Mouse (Mus musculus) gastrocnemius, postnatal 4 days (tissue): ENCODE results near the gene Foxp1. TPM values are rescaled to one million over a fixed set of nuclear protein-coding genes. Genes with fewer than 3 reads are reported as not detected.

Experiments
- DNase-seq, 2 experiments: peaks; one replicate each; pipeline ENCODE4 v3.0.0; 2021 to 2022; ENCODE audit warnings: low spot score in 2 of 2, mixed read lengths in 2 of 2
- total RNA-seq, 2 experiments: library from RNA; stranded (reverse); gene quantifications; 2 replicates each; pipeline ENCODE4 v1.2.3; 2021

The Foxp1 gene
- total RNA-seq, 2 experiments from 2014 or later: 47.2 to 50.8 TPM

GRCm38 (mm10) chr6:98980001-98980400 is 542.5 kb downstream of the Foxp1 start:
- no peak for DNase-seq

DNA sequence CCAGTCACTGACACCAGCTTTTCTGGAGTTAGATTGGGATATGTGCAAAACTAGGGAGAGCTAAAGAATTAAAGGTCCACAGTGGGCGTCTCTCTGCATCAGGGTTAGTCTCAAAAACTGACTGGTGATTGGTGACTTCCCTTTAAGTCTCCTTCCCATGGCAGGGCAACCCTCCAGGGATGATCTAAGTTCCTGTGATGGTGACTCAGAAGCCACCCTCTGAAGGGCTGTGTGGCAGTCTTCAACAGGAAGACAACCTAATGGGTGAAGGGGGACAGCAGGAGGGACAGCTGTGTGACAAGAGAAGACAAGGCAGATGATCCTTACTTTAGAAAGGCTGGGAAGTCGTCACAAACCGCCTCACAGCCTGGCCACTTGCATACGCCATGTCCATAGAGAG is 544.7 kb downstream of the Foxp1 start:
- no peak for DNase-seq

GRCm38 (mm10) chr6:98975918-98976317 is 546.6 kb downstream of the Foxp1 start:
- no peak for DNase-seq

DNA sequence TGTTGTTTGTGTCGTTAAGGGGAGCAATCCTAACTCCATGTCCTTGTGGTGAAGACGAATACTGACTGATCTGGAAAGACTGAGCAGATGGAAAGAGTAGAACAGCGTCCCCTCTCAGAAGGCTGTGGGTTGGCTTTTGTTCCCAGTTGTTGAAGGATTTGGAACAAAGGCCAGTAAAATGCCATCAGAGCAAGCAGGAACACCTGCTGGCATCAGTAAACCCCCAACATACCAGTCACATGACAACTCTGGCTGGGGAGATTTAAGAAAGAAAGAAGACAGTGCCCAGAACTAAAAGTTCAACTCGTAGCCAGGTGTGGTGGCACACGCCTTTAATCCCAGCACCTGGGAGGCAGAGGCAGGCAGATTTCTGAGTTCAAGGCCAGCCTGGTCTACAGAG is 549.1 kb downstream of the Foxp1 start:
- no peak for DNase-seq

DNA sequence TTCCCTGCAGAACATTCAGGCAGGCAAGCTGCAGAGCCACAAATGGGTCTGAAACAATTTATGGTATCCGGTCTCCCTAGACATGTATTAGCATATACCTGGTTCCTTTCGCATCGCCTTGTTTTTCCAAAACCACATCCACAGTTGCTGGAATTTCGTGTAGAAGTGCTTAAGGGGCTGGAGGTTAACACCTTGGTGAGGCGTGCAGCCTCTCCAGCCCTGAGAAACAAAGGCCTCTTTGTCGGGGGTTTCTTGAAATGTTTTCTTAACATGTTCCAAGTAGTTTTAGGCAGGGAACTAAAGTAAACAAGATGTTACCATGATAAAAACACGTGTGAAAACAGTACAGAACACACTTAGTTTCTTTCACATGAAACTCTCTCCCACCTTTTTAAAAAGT is 550.1 kb downstream of the Foxp1 start:
- no peak for DNase-seq

GRCm38 (mm10) chr6:98959333-98959732 is 563.2 kb downstream of the Foxp1 start:
- DNase-seq: no peak

DNA sequence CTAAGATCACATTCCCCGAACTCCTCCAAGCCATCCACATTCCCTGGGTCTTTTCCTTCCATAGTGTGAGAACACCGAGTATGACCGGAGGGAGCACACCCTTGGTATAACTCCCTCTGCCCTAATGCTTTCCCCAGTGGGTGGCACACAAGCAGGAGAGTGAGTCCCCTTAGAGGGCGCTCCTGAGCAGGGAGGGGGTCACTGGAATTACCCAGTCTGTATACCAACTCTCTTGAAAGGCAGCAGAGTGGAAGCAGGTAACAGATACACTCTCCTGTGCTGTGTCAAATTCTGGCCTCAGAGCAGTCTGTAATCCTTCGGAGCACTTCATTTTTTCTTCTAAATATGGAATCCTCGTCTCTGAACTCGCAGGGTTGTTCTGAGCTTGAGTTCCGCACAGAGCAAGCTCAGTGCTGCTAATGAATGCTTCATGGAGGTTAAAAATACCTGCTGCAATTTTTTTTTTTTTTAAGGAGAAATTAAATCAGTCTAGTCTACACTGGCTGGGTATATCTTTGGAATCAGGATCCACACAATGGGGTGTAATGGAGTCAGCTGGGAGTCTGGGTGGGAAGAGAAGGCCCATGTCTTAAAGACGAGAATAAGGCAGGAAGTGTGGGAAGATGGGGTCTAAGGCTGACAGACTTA is 565.9 kb downstream of the Foxp1 start:
- DNase-seq: no peak

DNA sequence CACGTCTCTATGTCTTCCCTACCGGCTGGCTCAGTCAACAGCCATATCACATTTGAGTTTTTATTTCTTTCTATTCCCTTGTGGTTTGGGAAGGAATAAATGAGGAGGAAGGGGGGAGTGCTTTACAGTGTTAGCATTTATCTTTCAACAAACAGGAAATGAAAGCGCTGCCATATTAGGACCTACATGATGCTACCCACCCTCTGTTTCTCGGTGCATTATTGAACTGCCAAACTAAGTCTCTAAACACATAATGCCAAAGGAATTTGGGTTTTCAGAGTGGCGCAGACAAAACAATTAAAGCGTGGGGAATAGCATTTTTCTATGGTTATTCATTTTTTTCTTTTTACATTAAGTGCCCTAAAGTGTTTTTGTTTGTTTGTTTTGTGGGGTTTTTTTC is 566.8 kb downstream of the Foxp1 start:
- no peak for DNase-seq

DNA sequence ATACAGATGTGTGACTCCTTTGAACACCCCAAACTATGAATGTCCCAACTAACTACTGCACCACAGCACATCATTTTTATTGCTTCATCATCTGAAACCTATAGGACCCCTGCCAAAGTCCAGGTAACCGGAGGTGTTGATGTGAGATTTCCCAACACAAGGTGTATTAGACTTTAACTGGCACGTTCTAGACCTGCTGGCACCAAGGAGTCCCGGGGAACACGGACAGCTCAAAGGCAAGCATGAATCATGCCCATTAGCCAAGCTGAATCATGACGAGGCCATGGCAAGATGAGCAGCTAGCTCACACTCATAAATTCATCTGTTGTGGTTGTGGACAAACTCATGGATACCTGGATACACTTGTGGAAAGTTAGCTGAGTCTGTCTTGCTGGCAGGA is 568.1 kb downstream of the Foxp1 start:
- no peak for DNase-seq

- DNase-seq: no peak
These were observed 572.8 kb downstream of the Foxp1 start for GRCm38 (mm10) chr6:98949703-98950191.

DNA sequence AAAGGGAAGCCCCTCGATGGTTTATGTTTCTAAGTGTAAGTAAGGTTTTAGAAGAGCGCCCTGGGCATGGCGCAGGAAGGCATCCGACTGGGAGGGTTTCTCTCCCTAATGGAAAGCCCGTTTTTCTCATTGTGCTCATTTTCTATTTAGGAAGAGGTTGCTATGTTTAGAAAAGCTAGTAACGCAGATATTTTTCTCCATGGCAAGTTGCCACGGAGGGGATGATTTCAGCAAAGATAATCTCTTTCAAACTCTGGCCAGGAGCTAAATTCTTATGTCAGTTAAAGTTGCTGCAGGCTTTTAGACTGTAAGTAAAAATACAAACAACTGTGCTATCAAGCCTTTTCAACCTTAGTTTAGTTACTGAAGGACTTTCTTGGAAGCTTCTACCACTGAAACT is 573.2 kb downstream of the Foxp1 start:
- DNase-seq: peak in 1 of 2 experiments; percentile 51

GRCm38 (mm10) chr6:98948153-98949141 is 574.1 kb downstream of the Foxp1 start:
- no peak for DNase-seq

GRCm38 (mm10) chr6:98947486-98948152 is 574.9 kb downstream of the Foxp1 start:
- no peak for DNase-seq

DNA sequence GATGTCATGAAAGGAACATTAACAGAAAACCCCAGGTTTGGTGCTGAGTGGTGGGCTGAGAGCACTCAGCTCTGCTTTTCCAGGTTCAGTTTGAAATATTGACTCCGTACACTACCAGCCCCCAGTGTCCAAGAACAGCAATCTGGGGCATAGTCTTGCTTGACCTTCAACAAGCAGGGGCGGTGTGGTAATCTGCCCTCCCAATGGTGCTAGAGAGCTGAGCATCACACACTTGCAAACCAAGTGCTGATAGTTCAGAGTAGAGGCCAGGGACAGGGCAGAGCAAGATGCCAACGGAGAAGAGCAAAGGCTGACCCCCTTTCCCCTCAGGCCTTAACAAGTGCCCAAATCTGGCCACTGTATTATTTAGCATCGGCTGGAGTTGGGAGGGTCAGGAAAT is 575.8 kb downstream of the Foxp1 start:
- DNase-seq: no peak

- no peak for DNase-seq
These were observed 576.8 kb downstream of the Foxp1 start for GRCm38 (mm10) chr6:98945496-98946412.

DNA sequence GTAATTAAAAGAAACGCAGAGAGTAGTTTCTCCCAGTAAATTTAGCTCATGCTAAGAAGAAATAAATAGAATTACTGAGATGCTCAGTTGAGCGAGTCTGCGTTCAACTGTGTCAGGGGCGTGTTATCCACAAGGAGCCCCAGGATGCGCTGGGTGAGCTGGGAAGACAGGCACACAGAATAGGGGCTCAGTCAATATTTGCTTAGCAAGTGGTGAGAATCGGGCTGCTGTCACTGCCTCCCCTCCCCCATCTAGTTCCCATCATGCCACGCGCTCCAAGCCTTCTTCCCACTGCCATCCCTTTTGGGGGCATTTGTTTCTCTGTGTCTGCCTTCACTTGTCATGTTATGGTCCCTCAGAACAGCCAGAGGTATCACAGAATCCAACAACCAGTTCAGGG is 584.2 kb downstream of the Foxp1 start:
- DNase-seq: no peak

- no peak for DNase-seq
These were observed 585.0 kb downstream of the Foxp1 start for GRCm38 (mm10) chr6:98937513-98937912.

GRCm38 (mm10) chr6:98936377-98936776 is 586.1 kb downstream of the Foxp1 start:
- DNase-seq: no peak

DNA sequence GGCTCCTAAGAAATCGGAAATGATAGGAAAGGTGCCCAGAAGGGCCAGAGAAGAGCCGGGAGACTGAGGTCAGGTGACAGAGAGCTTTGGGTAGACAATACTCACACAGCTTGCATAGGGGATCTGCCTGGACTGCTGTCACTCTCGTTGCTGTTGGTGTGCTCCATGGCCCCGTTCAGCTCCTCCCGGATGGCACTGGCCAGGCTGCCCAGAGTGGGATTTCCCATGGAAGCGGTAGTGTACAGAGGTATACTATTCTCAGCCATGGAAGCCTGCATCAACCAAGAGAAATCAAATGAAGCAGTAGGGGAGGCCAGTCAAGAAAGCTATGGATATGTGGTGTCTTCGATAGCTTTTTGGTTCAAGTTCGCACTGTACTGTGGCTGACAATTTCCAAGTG is 587.4 kb downstream of the Foxp1 start:
- no peak for DNase-seq

GRCm38 (mm10) chr6:98934381-98934780 is 588.1 kb downstream of the Foxp1 start:
- no peak for DNase-seq
